Comparison of ENCODE assay signal across 9 mouse cellular contexts in the genomic region with DNA sequence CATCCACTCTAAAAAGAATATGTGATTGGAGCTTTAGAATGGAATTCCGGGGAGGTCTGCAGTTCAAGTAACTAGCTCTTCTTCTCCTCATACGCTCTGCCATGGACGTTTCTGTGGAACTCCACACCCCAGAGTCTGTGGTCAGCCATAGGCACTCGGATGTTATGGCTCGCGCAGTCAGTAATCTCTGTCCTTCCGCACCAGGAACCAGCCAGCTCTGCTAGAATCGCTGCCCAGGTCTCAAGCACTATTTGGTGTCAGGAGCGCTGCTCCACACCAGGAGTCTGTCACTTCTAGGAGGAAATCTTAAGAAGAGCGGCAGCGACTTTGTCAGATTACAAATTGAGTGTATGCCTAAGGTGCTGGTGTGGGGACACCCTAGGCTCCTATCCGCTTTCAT. TPM values are rescaled to one million over a fixed set of nuclear protein-coding genes. Genes with fewer than 3 reads are reported as not detected.
DNase-seq lines count a peak whose midpoint lies in the region; ATAC-seq lines count a peak whose summit lies in the region.
"Had no signal": no experiment of that assay in that cellular context is flagged by ENCODE, and none has a peak within 500 bp of the region (broad histone marks: within the 10 kb centered on the region; RNA-seq: fewer than 3 reads in every experiment).

No protein-coding gene starts in this region.

- peak overlapping the region; percentile 74 for H3K4me2 ChIP-seq in kidney, embryonic 15.5 days
- H3K4me2 ChIP-seq in forebrain, embryonic 13.5 days: peak overlapping the region; percentile 64
- peak overlapping the region; percentile 76 for H3K4me2 ChIP-seq in limb, embryonic 12.5 days
- peak overlapping the region; percentile 62 for H3K4me2 ChIP-seq in neural tube, embryonic 12.5 days (replicated peaks)

- H3K9ac ChIP-seq in kidney, embryonic 15.5 days: 0 out of 2 replicates have a peak overlapping the region, but pooled peaks have one; percentile 14
- H3K9ac ChIP-seq in forebrain, embryonic 13.5 days: no peak overlapping the region
- peak overlapping the region; percentile 85; the same call in 1 of the 2 replicates for H3K9ac ChIP-seq in limb, embryonic 12.5 days (replicated peaks)
- H3K9ac ChIP-seq in neural tube, embryonic 12.5 days: no peak overlapping the region

- H3K27me3 ChIP-seq in kidney, embryonic 15.5 days: peaks cover 84% of the 10 kb centered on the region
- peaks cover 98% of the 10 kb centered on the region for H3K27me3 ChIP-seq in forebrain, embryonic 13.5 days
- H3K27me3 ChIP-seq in limb, embryonic 12.5 days: peaks cover 84% of the 10 kb centered on the region
- peaks cover 95% of the 10 kb centered on the region for H3K27me3 ChIP-seq in neural tube, embryonic 12.5 days (replicated peaks)

- no peak overlapping the region for H3K27ac ChIP-seq in kidney, embryonic 15.5 days
- no peak overlapping the region for H3K27ac ChIP-seq in forebrain, embryonic 13.5 days
- 0 out of 2 replicates have a peak overlapping the region, but pooled peaks have one; percentile 29 for H3K27ac ChIP-seq in limb, embryonic 12.5 days
- H3K27ac ChIP-seq in neural tube, embryonic 12.5 days: no peak overlapping the region

- H3K36me3 ChIP-seq in kidney, embryonic 15.5 days: no peaks in the 10 kb centered on the region
- H3K36me3 ChIP-seq in forebrain, embryonic 13.5 days (ENCODE audit: poor library complexity, severe bottlenecking): no peaks in the 10 kb centered on the region
- H3K36me3 ChIP-seq in limb, embryonic 12.5 days: no peaks in the 10 kb centered on the region
- no peaks in the 10 kb centered on the region for H3K36me3 ChIP-seq in neural tube, embryonic 12.5 days

- no peak for DNase-seq in kidney, adult 11 months
- DNase-seq in layer of hippocampus, postnatal 36 days: no peak
- no peak for DNase-seq in c-Kit-positive CD71-positive TER-119-positive erythroid progenitor cells, embryonic 14.5 days (ENCODE audit: low spot score)
- DNase-seq in left cerebral cortex, adult 8-10 months (ENCODE audit: low spot score in 2 of 2): no peak
- DNase-seq: thymus, postnatal 4 days had no signal

- H3K9me3 ChIP-seq in kidney, embryonic 15.5 days (replicated peaks): no peaks in the 10 kb centered on the region
- no peaks in the 10 kb centered on the region for H3K9me3 ChIP-seq in forebrain, embryonic 13.5 days (replicated peaks)
- H3K9me3 ChIP-seq in limb, embryonic 12.5 days: no peaks in the 10 kb centered on the region
- no peaks in the 10 kb centered on the region for H3K9me3 ChIP-seq in neural tube, embryonic 12.5 days

- peaks cover 37% of the 10 kb centered on the region for H3K4me1 ChIP-seq in kidney, embryonic 15.5 days
- H3K4me1 ChIP-seq in forebrain, embryonic 13.5 days: peaks cover 20% of the 10 kb centered on the region; the same call in 1 of the 2 replicates
- H3K4me1 ChIP-seq in limb, embryonic 12.5 days (replicated peaks): peaks cover 41% of the 10 kb centered on the region
- peaks cover 8% of the 10 kb centered on the region for H3K4me1 ChIP-seq in neural tube, embryonic 12.5 days

- WGBS in kidney, embryonic 15.5 days: 5% methylated on average over 12 of the region's 12 CpGs
- WGBS in forebrain, embryonic 13.5 days: 1% methylated on average over 12 of the region's 12 CpGs
- 6% methylated on average over 12 of the region's 12 CpGs for WGBS in limb, embryonic 12.5 days
- 3% methylated on average over 12 of the region's 12 CpGs for WGBS in neural tube, embryonic 12.5 days

- ATAC-seq in kidney, embryonic 15.5 days (replicated peaks; ENCODE audit: low FRiP score): 0 out of 2 replicates have a peak, but pooled peaks have one; percentile 7
- ATAC-seq in forebrain, embryonic 13.5 days: no peak
- 0 out of 2 replicates have a peak, but pooled peaks have one; percentile 9 for ATAC-seq in limb, embryonic 12.5 days (ENCODE audit: insufficient number of reproducible peaks, insufficient read depth, low FRiP score, low TSS enrichment, low read depth)
- no peak for ATAC-seq in neural tube, embryonic 12.5 days (ENCODE audit: low FRiP score, low read depth)

- H3K4me3 ChIP-seq in kidney, embryonic 15.5 days (replicated peaks): peak overlapping the region; percentile 55
- H3K4me3 ChIP-seq in forebrain, embryonic 13.5 days: peak overlapping the region; percentile 35
- H3K4me3 ChIP-seq in limb, embryonic 12.5 days (replicated peaks): peak overlapping the region; percentile 61
- H3K4me3 ChIP-seq in neural tube, embryonic 12.5 days: peak overlapping the region; percentile 30; the same call in 1 of the 2 replicates

RNA-seq across cellular contexts. Expression of a gene that starts 3.8 kb away (rescaled TPM):
- 30.4 and 35.7 TPM in 2 replicates for polyA plus RNA-seq in kidney, embryonic 15.5 days (2015; fragmentation: Nextera tagmentation; extraction: Ambion mirVana)
- 3.6 and 3.8 TPM in 2 replicates for polyA plus RNA-seq in forebrain, embryonic 13.5 days (2015; fragmentation: Nextera tagmentation; extraction: Ambion mirVana)
- 47.8 and 66.8 TPM in 2 replicates for polyA plus RNA-seq in limb, embryonic 12.5 days (2016; fragmentation: Nextera tagmentation; extraction: Ambion mirVana)
- 10.1 and 14.0 TPM in 2 replicates for polyA plus RNA-seq in neural tube, embryonic 12.5 days (2016; fragmentation: Nextera tagmentation; extraction: Ambion mirVana)
- 1 to 10 TPM; 3.1 to 4.1 TPM for total RNA-seq in layer of hippocampus, postnatal 36 days (2021)
- total RNA-seq in left cerebral cortex, adult 8-10 months (2022): 1 to 10 TPM; 3.4 to 5.1 (median 3.5) TPM

Comparison
In these comparisons a context has a peak if more than half of its experiments do, and no peak if none do; other contexts are left out.
1. ATAC-seq: peak in kidney, embryonic 15.5 days (single experiment) and limb, embryonic 12.5 days (single experiment); none in forebrain, embryonic 13.5 days (single experiment) and neural tube, embryonic 12.5 days (single experiment).
2. H3K9ac ChIP-seq: peak in kidney, embryonic 15.5 days (single experiment) and limb, embryonic 12.5 days (single experiment); none in forebrain, embryonic 13.5 days (single experiment) and neural tube, embryonic 12.5 days (single experiment).
3. Peak in every context shown above with its lines, with median percentiles within 50 percentile points of each other: H3K4me2 ChIP-seq and H3K4me3 ChIP-seq.